Mouse (Mus musculus): ENCODE data around the gene Olfr273. TPM values are rescaled to one million over a fixed set of nuclear protein-coding genes. Genes with fewer than 3 reads are reported as not detected.
"Not testable (repeated sequence)": the region's sequence is repeated elsewhere in the genome, so short reads cannot be mapped to it uniquely, and the experiment has no call there.

Olfr273 gene
- not detected in 2 replicates for polyA plus RNA-seq (2016; fragmentation: Nextera tagmentation; extraction: Ambion mirVana)

GRCm38 (mm10) chr4:52859136-52859535 is at the start of gene Olfr273:
Olfr273 (minus strand) TSS chr4:52859236.
- Histone ChIP-seq H3K4me3 (no peak within 1 kb of the TSS), H3K4me2 (replicated peaks) (no peak within 1 kb of the TSS), H3K4me1 (no peaks in the 10 kb centered on the region), H3K9ac (no peak within 1 kb of the TSS), H3K27ac (no peak within 1 kb of the TSS), H3K9me3 (replicated peaks) (no peaks in the 10 kb centered on the region), H3K27me3 (no peaks in the 10 kb centered on the region), H3K36me3 (no peaks in the 10 kb centered on the region)
- ATAC-seq (ENCODE audit: low FRiP score), result no peak
- 80% methylated on average over 1 of the region's 1 CpGs for WGBS

- no peak for ATAC-seq (ENCODE audit: low FRiP score)
- H3K27ac ChIP-seq, result no peak overlapping the region
- no peaks in the 10 kb centered on the region for H3K36me3 ChIP-seq
- H3K9me3 ChIP-seq (replicated peaks), result no peaks in the 10 kb centered on the region
- no peak overlapping the region for H3K9ac ChIP-seq
- H3K4me1 ChIP-seq, result no peaks in the 10 kb centered on the region
- no peak overlapping the region for H3K4me2 ChIP-seq (replicated peaks)
- H3K27me3 ChIP-seq, result no peaks in the 10 kb centered on the region
- 91% methylated on average over 9 of the region's 9 CpGs for WGBS
- no peak overlapping the region for H3K4me3 ChIP-seq
Measured at GRCm38 (mm10) chr4:52864156-52864555, 5.1 kb upstream of the Olfr273 start.

- no peaks in the 10 kb centered on the region for H3K4me1 ChIP-seq
- no peaks in the 10 kb centered on the region for H3K36me3 ChIP-seq
- no peak overlapping the region for H3K4me3 ChIP-seq
- H3K9me3 ChIP-seq (replicated peaks), result no peaks in the 10 kb centered on the region
- H3K27me3 ChIP-seq, result no peaks in the 10 kb centered on the region
- H3K27ac ChIP-seq, result no peak overlapping the region
- 90% methylated on average over 5 of the region's 5 CpGs for WGBS
- no peak for ATAC-seq (ENCODE audit: low FRiP score)
- H3K9ac ChIP-seq, result no peak overlapping the region
- no peak overlapping the region for H3K4me2 ChIP-seq (replicated peaks)
Measured at GRCm38 (mm10) chr4:52849672-52850071, 9.4 kb downstream of the Olfr273 start.

- no peak for ATAC-seq (ENCODE audit: low FRiP score)
- Histone ChIP-seq H3K4me3 (no peak overlapping the region), H3K9ac (no peak overlapping the region), H3K4me2 (replicated peaks) (no peak overlapping the region), H3K27ac (no peak overlapping the region), H3K9me3 (replicated peaks) (no peaks in the 10 kb centered on the region), H3K27me3 (no peaks in the 10 kb centered on the region), H3K36me3 (no peaks in the 10 kb centered on the region), H3K4me1 (no peaks in the 10 kb centered on the region)
- WGBS, result 61% methylated on average over 4 of the region's 4 CpGs
Measured at GRCm38 (mm10) chr4:52849039-52849635, 9.9 kb downstream of the Olfr273 start.

- H3K4me1 ChIP-seq; H3K27ac ChIP-seq; H3K4me3 ChIP-seq; H3K27me3 ChIP-seq; H3K36me3 ChIP-seq; H3K4me2 ChIP-seq (replicated peaks); H3K9me3 ChIP-seq (replicated peaks); ATAC-seq (ENCODE audit: low FRiP score); H3K9ac ChIP-seq: not testable (repeated sequence)
- 45% methylated on average over 1 of the region's 1 CpGs for WGBS
Measured at GRCm38 (mm10) chr4:52845411-52845810, 13.6 kb downstream of the Olfr273 start.

GRCm38 (mm10) chr4:52821375-52821774 is 37.7 kb downstream of the Olfr273 start:
- H3K27ac ChIP-seq, result no peak overlapping the region
- H3K9me3 ChIP-seq (replicated peaks), result 0 out of 2 replicates have a peak, but pooled peaks cover 3% of the 10 kb centered on the region
- no peaks in the 10 kb centered on the region for H3K27me3 ChIP-seq
- H3K36me3 ChIP-seq, result no peaks in the 10 kb centered on the region
- H3K4me1 ChIP-seq, result no peaks in the 10 kb centered on the region
- H3K4me2 ChIP-seq (replicated peaks), result no peak overlapping the region
- H3K4me3 ChIP-seq, result no peak overlapping the region
- no peak overlapping the region for H3K9ac ChIP-seq
- WGBS, result 94% methylated on average over 11 of the region's 11 CpGs
- no peak for ATAC-seq (ENCODE audit: low FRiP score)

- Histone ChIP-seq H3K9me3 (replicated peaks) (no peaks in the 10 kb centered on the region), H3K36me3 (no peaks in the 10 kb centered on the region), H3K27me3 (no peaks in the 10 kb centered on the region), H3K4me3 (no peak within 1 kb of the TSS), H3K4me2 (replicated peaks) (no peak within 1 kb of the TSS), H3K4me1 (no peaks in the 10 kb centered on the region), H3K9ac (no peak within 1 kb of the TSS), H3K27ac (no peak within 1 kb of the TSS)
- no peak for ATAC-seq (ENCODE audit: low FRiP score)
- 91% methylated on average over 2 of the region's 2 CpGs for WGBS
Measured at GRCm38 (mm10) chr4:52814304-52814703, 44.7 kb downstream of the Olfr273 start, which contains the start of gene Olfr275. Olfr275 (plus strand) TSS chr4:52814604.

GRCm38 (mm10) chr4:52811871-52812270 is 47.2 kb downstream of the Olfr273 start:
- Histone ChIP-seq H3K4me2 (replicated peaks) (no peak overlapping the region), H3K9me3 (replicated peaks) (no peaks in the 10 kb centered on the region), H3K27me3 (no peaks in the 10 kb centered on the region), H3K27ac (no peak overlapping the region), H3K9ac (no peak overlapping the region), H3K4me3 (no peak overlapping the region), H3K36me3 (no peaks in the 10 kb centered on the region), H3K4me1 (no peaks in the 10 kb centered on the region)
- WGBS, result 49% methylated on average over 2 of the region's 2 CpGs
- no peak for ATAC-seq (ENCODE audit: low FRiP score)

Other genes starting within 250 kb of the Olfr273 start
- gene Olfr275, start 44.6 kb downstream of the Olfr273 start, polyA plus RNA-seq (2016; fragmentation: Nextera tagmentation; extraction: Ambion mirVana), result not detected in 2 replicates
- not detected in 2 replicates for gene Olfr272, start 59.9 kb upstream of the Olfr273 start, polyA plus RNA-seq (2016; fragmentation: Nextera tagmentation; extraction: Ambion mirVana)
- gene Olfr270, start 105.3 kb upstream of the Olfr273 start, polyA plus RNA-seq (2016; fragmentation: Nextera tagmentation; extraction: Ambion mirVana), result not detected in 2 replicates
- gene Nipsnap3a, start 130.0 kb upstream of the Olfr273 start, polyA plus RNA-seq (2016; fragmentation: Nextera tagmentation; extraction: Ambion mirVana), result not detected in 2 replicates
- gene Nipsnap3b, start 152.6 kb upstream of the Olfr273 start, polyA plus RNA-seq (2016; fragmentation: Nextera tagmentation; extraction: Ambion mirVana), result 120 and 122 TPM in 2 replicates